Mouse (Mus musculus) adrenal gland, adult 8-10 months (tissue): ENCODE data around the gene Tmem56. TPM values are rescaled to one million over a fixed set of nuclear protein-coding genes. Genes with fewer than 3 reads are reported as not detected.

Source experiments
- DNase-seq: peaks from one replicate; pipeline ENCODE4 v3.0.0; 2022
- total RNA-seq, 4 experiments: library from RNA; stranded (reverse); gene quantifications; 2 replicates each; pipeline ENCODE4 v1.2.4; 2022

The Tmem56 gene
- total RNA-seq, 4 experiments from 2014 or later = 43.3 to 76.1 (median 62.1) TPM

DNA sequence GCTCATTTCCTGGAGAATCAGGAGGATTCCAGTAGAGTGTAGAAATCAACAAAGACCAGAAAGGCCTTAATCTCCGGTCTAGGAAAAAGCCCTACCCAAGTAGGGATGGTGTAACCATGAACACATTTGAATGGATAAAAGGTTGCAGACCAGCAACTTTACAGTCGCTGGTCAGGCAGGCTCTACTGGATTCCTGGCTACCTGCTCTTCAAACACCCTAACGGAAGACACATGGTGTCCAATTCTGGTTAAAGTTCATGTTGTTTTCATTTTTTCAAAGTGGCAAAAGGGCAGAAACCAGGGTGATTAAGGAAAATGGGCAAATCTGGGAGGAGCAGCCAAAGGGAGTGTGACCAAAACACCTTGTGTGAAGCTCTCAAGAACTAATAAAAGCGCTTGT lies 5.9 kb downstream of the Tmem56 start:
- no peak for DNase-seq

DNA sequence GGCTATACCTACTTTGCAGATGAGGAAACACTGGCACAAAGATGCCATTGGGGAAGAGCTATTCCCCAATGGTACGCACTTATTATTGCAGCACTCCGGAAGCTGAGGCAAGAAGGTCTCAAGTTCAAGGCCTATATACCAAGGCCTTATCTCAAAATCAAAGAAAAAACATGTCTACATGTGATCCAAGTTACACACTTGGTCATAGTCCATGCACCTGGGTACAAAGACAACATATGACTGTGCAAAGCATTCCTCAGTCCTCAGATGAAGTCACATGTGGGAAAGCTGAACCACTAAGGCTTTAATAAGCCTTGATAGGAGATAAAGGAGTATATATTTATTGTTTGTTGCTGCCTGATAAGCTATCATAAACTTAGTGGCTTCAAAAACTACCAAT lies 8.9 kb downstream of the Tmem56 start:
- DNase-seq = no peak

DNA sequence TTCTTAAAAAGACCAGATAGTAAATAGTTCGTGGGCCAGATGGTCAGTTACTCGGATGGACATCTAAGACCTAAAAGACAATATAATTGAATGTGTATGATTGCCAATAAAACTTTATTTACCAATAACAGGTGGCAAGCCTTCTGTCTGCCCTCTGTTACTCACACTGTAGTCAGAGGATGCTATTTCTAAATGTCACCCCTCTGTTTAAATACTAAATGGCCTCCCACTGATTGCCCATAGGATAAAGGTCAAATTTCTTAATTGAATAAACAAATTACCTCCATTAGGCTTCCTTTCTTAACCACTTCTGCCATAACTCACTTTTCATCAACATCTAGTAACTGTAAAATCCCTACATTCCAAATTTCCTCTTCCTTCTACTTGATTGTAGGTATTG lies 10.3 kb downstream of the Tmem56 start:
- no peak for DNase-seq

DNA sequence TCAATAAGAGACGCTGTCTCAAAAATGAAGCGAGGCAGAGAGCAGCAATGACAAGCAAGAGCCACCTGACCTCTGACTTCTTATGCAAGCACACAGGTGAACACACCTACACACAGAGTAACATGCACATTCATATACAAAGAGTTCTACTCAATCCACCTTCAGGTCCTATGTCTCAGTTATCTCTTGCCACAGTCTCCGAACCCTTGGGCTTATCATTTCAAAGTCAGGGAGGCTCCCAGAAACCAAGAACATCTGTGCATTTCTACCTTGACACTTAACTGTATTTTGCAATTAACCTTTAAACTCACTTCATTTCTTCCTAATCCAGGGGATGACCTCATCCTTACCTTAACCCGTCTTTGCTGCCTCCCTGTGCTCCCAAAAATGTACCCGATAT lies 15.6 kb downstream of the Tmem56 start:
- DNase-seq = no peak

DNA sequence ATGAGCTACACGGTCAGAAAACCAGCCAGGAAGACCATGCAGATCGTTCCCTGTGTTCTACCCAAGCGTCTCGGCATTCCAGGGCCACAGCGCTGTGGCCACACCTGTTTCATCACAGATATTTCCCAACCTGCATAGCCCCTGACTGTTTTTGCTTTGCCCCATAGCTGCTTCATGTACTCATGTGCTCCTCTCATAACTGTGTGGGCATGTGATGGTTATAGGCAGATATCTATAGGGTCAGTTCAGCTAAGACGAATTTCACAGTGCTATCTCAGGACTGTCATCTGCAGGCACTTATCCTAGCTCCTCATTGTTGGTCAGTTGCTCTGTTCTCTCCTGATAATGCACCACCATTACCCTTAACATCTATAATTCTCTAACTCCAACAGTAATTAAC lies 18.7 kb downstream of the Tmem56 start:
- DNase-seq = no peak

DNA sequence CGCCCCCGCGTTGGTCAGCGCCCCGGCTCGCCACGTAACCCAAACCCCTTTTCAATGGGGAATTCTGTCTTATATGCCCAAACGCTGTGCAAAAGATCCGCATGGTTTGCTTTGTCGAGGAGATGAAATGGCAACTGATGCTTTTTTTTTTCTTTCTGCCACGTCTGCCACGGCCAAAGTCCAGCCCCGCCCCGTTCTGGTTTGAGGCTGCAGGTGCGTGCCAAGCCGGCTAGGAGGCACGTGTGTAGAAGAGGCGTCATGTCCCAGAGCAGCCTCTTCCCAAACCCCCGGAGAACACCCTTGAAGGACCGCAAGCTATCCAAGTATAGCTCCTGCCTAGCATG lies 19.7 kb downstream of the Tmem56 start:
- peak; percentile 46 for DNase-seq

DNA sequence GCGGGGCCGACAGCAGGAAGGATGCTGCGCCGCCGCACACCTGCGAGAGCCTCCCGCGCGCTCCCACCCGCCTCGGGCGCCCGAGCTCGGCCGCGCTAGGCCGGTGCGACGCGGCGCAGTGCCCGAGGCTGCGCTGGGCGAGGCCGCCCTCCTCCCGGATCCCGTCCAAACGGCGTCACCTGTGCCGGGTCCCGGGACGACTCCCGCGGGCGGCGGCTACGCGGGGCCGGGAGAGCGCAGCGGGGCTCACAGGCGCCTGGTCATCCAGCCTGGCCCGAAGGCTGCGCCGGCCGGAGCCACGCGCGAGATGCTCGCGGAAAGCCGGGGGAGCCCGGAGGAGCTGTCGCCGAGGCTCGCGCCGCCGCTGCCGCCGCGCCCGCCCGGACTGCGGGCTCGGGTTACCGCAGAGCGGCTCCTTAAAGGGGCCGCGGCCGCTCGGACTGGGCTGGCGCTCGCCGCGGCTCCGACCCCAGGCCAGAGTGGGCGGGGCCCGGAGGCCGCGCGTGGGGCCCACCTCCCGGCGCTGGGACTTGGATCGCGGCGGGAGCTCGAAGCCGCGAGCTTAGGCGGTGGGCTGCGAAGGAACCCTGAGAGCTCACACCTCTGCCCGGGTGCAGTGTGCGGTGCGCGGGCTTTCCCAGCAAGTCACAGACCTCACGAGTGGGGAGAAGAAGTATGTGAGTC lies 20.2 kb downstream of the Tmem56 start:
- DNase-seq = peak; percentile 35

DNA sequence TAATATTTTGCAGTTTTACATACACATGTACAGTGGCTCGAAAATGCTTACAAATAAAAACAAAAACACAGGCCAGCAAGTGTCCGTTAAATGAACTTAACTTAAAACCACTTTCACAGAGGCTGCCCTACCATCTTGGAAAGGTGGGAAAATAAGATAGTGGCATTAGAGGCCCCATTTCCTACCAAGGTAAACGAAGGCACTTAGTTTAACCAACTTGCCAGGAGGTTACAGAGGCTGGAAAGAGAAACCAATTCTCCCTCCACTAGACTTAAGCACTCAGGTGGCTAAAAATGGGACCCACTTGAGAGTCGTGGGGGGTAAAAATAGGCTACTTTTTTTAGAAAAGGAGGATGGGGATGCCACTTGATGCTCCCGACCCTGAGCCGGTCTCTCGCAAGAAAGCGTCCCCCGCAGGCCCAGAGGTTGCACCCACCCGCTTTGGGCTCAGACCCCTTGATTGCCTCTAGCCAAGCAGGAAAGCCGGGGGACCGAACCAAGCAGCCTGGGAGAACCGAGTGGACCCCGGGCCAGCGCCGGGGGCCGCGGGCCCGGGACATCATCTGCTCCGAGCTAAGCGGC lies 20.9 kb downstream of the Tmem56 start:
- DNase-seq = no peak

DNA sequence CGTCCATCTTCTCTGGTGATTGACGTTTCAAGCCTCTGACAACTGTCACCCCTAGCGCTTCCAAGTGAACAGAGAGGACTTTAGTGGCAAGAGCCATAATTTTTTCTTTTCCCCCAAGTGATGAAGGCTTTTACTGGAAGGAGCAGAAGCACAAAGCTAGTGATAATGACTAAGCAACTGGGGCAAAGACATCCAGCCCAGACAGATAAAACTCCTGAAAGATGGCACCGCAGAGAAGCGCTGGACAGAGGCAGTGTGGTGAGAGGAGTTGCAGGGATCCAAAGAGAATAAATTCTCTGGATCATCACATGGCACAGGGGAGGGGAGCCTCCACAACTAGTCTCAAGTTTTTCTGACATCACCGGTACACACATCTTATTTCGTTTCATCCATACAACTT lies 21.6 kb downstream of the Tmem56 start:
- DNase-seq = no peak

DNA sequence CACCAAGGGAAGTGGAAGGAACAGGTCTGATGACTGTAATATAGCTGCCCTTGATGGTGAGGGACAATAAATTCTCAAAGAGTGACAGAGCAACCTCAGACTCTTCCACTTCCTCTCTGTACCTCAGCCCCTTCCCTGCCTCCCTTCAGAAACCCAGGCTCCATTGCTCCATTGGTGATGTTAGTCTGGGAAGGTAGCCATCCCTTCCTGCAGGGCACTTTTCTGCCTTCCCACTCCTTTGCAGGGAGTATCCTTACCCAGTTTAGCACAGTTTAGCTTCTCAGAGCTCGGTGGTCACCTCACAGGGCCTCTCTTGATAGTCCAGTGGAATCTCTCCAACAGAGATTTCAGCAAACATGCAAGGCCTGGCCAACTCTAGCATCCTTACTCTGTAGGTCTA lies 22.1 kb downstream of the Tmem56 start:
- no peak for DNase-seq

DNA sequence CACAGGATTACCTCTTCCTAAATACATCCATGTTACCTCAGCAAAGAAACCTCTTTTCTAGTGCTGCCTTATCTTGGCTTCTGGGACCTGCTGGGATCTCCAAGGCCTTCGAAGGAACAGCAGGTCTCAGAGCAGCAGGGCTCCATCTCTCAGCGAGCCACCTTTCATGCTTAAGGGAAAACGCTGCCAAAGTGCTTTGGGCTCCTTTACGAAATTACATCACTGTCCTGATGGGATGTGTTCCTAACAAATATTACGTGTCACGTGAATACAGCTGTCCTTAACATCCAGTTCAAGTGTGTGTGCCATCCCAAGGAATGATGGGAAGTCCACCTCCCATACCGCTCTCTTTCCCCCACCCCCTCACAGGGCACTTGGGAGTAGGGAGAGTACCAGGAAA lies 22.9 kb downstream of the Tmem56 start:
- no peak for DNase-seq

DNA sequence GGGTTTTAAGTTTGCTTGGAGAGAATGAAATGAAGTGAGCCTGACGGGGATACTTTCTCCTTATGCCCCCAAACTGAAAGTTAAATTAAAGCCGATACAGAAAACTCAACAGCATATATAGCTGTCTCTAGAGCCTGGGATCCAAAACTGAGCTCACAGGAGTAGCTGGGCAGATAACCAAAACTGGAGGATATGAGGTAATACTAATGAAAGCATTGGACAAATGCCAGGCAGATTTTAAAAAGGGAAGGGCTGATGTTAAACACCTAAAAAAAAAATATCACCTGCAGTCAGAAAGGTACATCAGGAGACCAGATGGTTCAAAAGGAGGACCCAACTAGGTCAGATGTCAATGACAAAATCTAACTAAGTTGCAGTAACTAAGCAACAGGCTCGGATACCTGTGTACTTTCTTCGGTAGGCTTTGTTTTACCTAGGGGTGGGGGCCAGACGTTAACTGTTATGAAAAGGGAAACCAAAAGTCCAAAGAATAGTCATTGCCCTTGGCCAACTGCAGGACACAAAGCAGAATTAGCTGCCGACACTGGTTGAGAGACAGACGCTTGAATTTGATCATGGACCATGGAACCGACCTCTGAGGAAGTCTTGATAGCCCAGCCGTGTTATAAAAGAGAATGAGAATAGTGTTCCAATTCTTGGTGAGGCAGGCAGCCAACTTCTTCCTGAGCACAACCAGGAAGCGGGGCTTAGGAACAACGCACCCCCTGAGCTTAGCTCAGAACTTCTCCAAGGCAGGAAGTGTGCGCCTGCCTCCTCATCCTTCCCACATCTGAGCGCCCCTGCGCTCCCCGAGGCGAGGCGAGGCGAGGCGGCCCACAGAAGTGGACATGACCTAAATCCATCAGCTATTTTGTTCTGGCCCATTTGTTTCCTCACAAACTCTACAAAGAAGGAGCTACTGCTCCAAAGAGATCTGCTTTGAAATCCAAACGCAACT lies 24.1 kb downstream of the Tmem56 start:
- DNase-seq = no peak

DNA sequence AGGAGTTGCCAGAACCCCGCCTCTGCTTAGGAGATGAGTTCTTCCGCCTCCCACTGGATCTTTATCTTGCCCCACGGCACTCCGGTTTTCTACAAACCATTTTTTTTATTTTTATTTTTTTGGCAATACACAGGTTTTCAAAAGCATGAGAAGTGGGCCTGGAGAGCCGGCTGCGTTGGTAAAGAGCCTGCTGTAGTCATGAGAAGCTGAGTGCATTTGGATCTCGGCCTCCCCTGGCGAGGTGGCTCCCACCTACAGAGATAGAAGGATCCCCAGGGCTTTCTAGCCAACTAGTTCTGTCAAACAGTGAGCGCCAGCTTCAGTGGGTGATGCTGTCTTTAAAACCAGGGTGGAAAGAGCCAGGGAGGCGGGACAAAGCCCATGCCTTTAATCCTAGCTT lies 25.5 kb downstream of the Tmem56 start:
- DNase-seq = no peak

DNA sequence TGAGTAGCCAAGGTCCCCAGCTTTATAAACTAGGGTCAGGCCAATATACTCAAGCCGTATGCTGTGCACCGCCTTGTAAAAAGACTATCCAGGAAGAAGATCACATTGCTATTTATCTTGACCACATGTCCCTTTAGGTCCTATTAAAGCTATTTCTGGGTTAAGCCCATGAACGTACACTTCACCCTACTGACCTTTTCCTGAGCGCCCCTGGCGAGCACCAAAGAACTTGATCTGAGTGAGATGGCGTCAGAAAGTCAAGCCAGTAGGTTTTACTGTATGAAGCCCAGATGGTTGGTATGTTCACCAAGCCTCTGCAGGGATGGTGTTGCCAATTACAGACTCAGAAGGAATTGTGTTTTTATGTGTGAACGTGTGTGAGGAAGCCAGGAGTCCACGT lies 26.8 kb downstream of the Tmem56 start:
- DNase-seq = no peak

DNA sequence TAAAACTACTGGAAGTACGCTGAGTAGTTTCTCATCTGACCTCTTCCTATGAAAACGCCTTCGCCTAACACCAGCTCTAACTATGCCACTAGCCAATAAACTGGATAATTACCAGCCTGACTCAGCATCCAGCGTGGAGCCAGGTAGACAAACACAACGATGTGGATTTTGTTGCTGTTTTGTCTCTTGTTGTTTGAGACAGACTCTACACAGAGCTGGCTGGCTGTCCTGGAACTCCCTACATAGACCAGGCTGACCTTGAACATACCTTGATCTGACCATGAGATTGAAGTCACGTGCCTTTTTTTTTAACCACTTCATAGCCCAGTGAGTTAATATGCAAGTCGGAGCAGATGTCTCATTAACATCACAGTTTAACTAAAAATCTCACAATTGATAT lies 27.4 kb downstream of the Tmem56 start:
- no peak for DNase-seq

DNA sequence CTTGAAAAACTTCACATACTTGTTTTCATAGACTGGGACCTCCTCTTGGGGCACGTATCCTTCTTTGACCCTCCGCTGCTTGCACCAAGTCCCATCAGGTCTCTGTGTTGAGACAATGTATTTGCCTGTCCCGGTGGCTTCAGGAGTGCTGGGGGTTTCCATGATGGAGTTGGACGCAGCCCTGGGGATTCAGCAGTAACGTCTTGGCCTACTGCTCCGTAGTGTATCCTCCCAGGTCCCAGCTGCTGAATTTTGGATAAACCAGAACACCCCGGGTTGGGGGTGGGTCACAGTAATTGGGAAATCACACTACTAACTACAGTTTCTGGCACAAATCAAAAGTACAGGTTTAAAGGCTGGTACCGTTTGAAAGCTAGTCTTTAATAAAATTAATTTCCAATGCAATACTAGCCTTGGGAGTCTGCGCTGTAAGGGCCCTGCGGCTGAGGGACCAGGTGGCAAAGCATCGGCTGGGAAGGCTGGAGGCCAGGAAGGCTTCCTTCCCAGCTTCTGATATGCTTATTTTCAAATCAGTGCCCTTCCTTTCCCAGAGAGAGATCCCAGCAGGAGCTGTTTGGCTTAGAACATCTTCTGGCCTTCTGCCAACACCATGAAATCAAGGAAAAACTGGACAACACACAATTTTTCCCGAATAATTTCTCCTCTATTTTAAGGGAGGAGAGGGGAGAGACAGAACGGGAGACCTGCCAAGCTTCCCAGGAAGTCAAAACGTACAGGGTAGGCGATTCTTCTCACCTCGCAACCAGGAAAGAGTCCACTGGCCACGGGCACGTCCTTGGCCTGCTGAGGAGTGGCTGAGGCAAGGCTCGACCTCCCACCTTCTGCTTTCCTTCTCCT lies 32.1 kb downstream of the Tmem56 start:
- no peak for DNase-seq

DNA sequence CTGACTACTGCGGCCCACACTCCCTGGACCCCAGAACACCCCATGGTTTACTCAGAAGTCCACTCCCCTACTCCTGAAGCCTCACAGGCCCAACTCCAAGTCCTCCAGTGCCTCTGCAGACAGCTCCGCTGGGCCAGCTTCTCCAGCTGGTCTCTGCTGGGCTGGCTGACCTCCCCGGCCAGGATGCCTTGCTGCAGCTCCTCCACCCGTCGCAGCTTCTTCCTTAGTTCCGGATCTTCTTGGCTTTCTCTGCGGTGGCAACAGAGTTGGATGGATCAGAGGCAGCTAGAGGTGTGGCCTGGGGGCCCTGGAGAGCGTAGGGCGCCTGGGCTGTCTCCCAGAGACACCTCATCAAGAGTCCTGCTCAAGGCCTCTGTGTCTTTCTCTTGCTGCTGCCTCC lies 32.9 kb downstream of the Tmem56 start:
- DNase-seq = no peak

DNA sequence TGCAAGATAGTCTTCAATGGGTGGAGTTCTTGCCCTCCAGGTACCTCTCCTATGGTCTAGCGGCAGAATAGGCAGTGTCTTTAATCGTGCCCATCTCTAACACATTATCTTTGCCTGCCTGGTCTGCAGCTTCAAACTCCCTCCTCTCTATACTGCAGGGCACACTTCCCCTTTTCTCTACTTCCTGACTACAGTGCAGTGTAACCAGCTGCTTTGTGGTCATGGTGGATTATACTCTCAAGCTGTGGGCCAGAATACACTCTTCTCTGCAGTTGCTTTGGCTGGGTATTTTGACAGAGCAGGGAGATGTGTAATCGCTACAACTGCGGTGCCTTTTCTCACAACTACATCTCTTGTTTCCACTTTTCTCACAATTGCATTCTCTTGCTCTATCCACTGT lies 40.0 kb downstream of the Tmem56 start:
- no peak for DNase-seq

DNA sequence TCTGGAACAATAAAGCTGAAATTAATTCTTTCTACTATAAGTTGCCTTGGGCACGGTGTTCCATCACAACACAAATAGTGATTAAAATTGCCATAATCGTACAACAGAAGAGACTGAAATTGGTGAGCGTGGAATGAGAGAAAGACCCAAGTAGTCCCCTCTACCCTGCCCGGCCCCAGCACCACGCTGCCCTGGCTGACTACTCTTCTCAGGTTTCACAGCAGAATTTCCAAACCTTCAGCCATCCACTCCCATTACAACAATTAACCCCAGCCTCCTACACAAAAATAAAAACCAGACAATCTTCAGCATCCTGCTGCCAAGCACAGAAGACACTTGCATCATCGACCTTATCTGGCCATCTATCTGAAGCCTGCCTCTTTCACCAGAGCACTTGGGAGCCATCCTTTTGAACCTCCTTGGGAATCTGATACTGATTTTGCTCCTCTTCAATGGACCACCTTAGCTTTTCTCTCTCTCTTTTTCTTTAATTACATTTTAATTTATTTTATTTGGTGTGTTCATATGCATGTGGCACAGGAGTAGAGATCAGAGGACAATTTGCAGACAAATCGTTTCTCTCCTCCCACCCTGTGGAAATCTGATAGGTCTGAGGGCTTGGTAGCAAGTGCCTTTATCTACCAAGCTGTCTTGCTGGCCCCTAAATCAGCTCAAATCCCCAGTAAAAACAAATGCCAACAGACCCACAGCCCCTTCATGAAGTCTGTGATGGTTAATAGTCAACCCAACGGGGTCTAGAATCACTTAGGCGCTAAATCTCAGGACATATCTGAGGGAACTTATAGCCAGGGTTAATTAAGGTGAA lies 40.6 kb downstream of the Tmem56 start:
- DNase-seq = no peak

DNA sequence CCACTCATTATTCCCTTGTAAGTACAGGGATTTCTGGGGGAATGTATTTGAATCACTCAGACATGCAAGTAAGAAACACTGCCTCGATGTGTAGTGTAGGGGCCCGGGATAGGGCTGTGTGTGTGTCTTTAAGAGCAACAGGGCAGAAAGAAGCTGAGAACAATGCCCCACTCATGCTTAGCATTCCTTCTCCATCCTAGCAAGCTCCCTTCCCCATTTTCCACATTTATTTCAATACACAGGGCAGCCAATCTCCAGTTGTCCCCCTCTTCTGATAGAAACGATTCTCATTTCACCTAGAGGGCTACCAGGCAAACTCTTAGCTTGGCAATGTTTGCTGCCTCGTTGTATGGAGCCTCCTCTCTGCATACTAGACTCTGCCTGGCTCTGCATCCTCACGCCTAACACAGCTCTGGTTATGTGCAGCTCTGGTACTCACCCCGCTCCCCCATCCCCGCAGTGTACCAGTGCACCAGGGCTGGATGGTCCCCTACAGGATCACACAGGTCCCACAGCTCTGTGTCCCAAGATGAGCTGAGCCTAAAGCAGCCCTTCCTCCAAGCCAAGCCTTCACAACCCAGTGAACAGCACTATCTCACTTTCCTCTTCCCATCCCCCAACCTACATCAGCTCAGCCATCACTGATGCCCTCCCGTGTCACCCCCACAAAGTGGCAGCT lies 42.4 kb downstream of the Tmem56 start:
- DNase-seq = no peak

DNA sequence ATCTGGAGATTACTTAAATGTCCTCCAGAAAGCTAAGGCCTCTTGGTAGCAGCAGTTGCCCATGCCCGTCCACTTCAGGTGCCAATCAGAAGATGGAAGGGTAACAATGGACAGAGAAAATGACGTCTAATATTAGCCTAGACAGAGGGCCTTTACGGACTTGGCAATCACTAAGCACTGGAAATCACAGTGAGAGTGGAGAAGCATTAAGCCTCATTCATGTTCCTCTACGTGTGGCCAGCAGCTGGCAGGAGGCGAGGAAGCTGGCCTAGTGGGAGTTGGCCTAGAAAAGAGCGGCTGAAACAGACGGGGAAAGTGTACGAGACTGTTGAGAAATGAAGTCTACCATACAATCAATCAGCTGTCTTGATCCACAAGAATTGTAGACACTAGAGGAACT lies 43.8 kb downstream of the Tmem56 start:
- DNase-seq = no peak
